Mouse (Mus musculus) stomach, embryonic 14.5 days (tissue): ENCODE measurements around the gene Epb41. TPM values are rescaled to one million over a fixed set of nuclear protein-coding genes. Genes with fewer than 3 reads are reported as not detected.

ENCODE experiments used
- ATAC-seq: fragments of 200-750 bp; cut with Nextera tagmentation; 2 replicates; pipeline ENCODE4 v1.8.0; 2017; ENCODE audit warnings: low read depth, moderate TSS enrichment; ENCODE audit not compliant: insufficient number of reproducible peaks, insufficient read depth, low FRiP score
- H3K27ac ChIP-seq: fragments of 300-500 bp; sonication (generic); 2 replicates; pipeline ENCODE4 v1.5.1; 2014; ENCODE audit warnings: mild to moderate bottlenecking, low read length, moderate library complexity, mixed read lengths
- H3K27me3 ChIP-seq: fragments of 300-500 bp; sonication (generic); 2 replicates; pipeline ENCODE4 v1.6.1; 2014; ENCODE audit warnings: low read length, control low read depth, mixed read lengths; ENCODE audit not compliant: control insufficient read depth, insufficient read depth
- H3K36me3 ChIP-seq: fragments of 300-500 bp; sonication (generic); 2 replicates; pipeline ENCODE4 v1.6.1; 2014; ENCODE audit warnings: mild to moderate bottlenecking, control low read depth, low read length, moderate library complexity, mixed read lengths; ENCODE audit not compliant: control insufficient read depth, insufficient read depth
- H3K4me1 ChIP-seq: fragments of 300-500 bp; sonication (generic); 2 replicates; pipeline ENCODE4 v1.6.1; 2014; ENCODE audit warnings: low read length, control low read depth, mixed read lengths; ENCODE audit not compliant: control insufficient read depth, insufficient read depth
- H3K4me2 ChIP-seq: fragments of 300-500 bp; sonication (generic); replicated peaks from 2 replicates; pipeline ENCODE4 v1.6.1; 2014; ENCODE audit warnings: low read depth, low read length, control low read depth
- H3K4me3 ChIP-seq: fragments of 300-500 bp; sonication (generic); 2 replicates; pipeline ENCODE4 v1.5.1; 2014; ENCODE audit warnings: low read depth, low read length, control low read depth
- H3K9ac ChIP-seq: fragments of 300-500 bp; sonication (generic); replicated peaks from 2 replicates; pipeline ENCODE4 v1.6.1; 2014; ENCODE audit warnings: low read depth, mild to moderate bottlenecking, control low read depth, low read length, moderate library complexity, mixed read lengths
- H3K9me3 ChIP-seq: fragments of 300-500 bp; sonication (generic); 2 replicates; pipeline ENCODE4 v1.6.1; 2016; ENCODE audit warnings: low read depth, low read length, control low read depth; ENCODE audit not compliant: control insufficient read depth
- WGBS: fragments of 180-500 bp; shearing (Covaris S2); extraction: QIAGEN DNeasy Blood & Tissue Kit; methylation state at CpG from one replicate; pipeline ENCODE4 v1.1.7; 2014; 5-methylcytosine and 5-hydroxymethylcytosine counted together
- microRNA-seq: library from miRNA; unstranded; fragments of <30 nt; microRNA quantifications from one replicate; pipeline ENCODE4, GENCODE M21; 2016
- polyA plus RNA-seq: library from polyadenylated mRNA; unstranded; fragments of >200 nt; fragmentation: Nextera tagmentation; extraction: Ambion mirVana; gene quantifications from 2 replicates; pipeline ENCODE4 v1.2.1, GENCODE M21; 2014

Gene Epb41
- polyA plus RNA-seq, 1 experiment from 2014 or later: 55.0 TPM

DNA sequence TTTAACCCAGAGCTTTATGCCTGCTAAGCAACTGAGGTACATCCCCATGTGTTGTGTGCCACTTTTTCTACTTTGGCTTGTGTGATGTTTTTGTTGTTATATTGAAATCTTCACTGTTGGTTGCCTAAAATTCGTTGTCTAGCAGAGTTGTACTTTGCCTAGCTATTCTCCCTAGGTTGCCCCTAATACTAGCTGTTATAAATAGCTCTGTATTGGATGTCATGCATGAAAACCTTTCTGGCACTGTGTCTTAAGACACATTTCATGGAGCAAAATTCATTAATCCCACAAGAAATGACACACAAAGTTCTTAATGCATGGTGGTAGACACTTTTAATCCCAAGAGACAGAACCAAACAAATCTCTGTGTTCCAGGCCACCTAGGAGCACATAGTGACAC lies 195.4 kb downstream of the Epb41 start:
- WGBS: 78% methylated on average over 1 of the region's 1 CpGs
- H3K4me2 ChIP-seq: no peak overlapping the region
- no peaks in the 10 kb centered on the region for H3K9me3 ChIP-seq
- H3K4me3 ChIP-seq: no peak overlapping the region
- no peaks in the 10 kb centered on the region for H3K27me3 ChIP-seq
- ATAC-seq: no peak
- no peak overlapping the region for H3K27ac ChIP-seq
- H3K9ac ChIP-seq: no peak overlapping the region
- no peaks in the 10 kb centered on the region; the same call in 1 of the 2 replicates for H3K36me3 ChIP-seq
- H3K4me1 ChIP-seq: peaks cover 36% of the 10 kb centered on the region

- no peak for ATAC-seq
- WGBS: 57% methylated on average over 2 of the region's 2 CpGs
- no peaks in the 10 kb centered on the region for H3K9me3 ChIP-seq
- H3K4me2 ChIP-seq: 0 out of 2 replicates have a peak overlapping the region, but pooled peaks have one; percentile 67
- H3K27me3 ChIP-seq: no peaks in the 10 kb centered on the region
- no peaks in the 10 kb centered on the region for H3K36me3 ChIP-seq
- no peak overlapping the region for H3K9ac ChIP-seq
- H3K4me1 ChIP-seq: peaks cover 32% of the 10 kb centered on the region
- H3K27ac ChIP-seq: no peak overlapping the region
- H3K4me3 ChIP-seq: no peak overlapping the region
Measured at GRCm38 (mm10) chr4:131876836-131877235, 198.3 kb downstream of the Epb41 start.

DNA sequence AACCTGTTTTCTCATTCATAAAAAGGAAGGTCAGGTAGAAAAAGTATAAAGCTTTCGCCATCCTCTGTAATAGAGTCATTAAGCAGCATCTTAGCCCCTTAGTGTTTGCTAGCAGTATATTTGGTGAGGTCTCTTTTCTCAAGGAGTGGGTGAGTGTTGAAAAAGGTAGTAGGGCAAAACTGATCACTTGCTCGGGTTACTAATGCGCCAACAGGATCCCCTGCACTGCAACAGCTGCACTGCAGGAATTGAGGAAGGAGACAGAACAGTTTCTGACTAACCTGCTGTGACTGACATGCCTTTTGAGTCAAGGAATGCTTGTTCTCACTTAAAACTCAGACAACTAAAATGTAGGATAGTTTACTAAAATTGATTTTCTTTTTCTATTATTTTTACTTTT lies 199.9 kb downstream of the Epb41 start:
- Histone ChIP-seq H3K9ac (0 out of 2 replicates have a peak overlapping the region, but pooled peaks have one; percentile 99), H3K4me2 (peak overlapping the region; percentile 67), H3K4me3 (peak overlapping the region; percentile 87), H3K9me3 (no peaks in the 10 kb centered on the region), H3K27me3 (no peaks in the 10 kb centered on the region), H3K36me3 (no peaks in the 10 kb centered on the region), H3K27ac (no peak overlapping the region), H3K4me1 (peaks cover 31% of the 10 kb centered on the region)
- no peak for ATAC-seq
- 33% methylated on average over 3 of the region's 3 CpGs for WGBS

GRCm38 (mm10) chr4:131874567-131874966 lies 200.6 kb downstream of the Epb41 start:
- H3K4me3 ChIP-seq: peak overlapping the region; percentile 87
- H3K9ac ChIP-seq: peak overlapping the region; percentile 99
- WGBS: 4% methylated on average over 11 of the region's 11 CpGs
- no peaks in the 10 kb centered on the region for H3K9me3 ChIP-seq
- H3K4me1 ChIP-seq: peaks cover 25% of the 10 kb centered on the region
- peak overlapping the region; percentile 100 for H3K27ac ChIP-seq
- peak overlapping the region; percentile 67 for H3K4me2 ChIP-seq
- no peak for ATAC-seq
- H3K36me3 ChIP-seq: no peaks in the 10 kb centered on the region
- no peaks in the 10 kb centered on the region for H3K27me3 ChIP-seq

- H3K4me2 ChIP-seq: peak overlapping the region; percentile 67
- H3K9ac ChIP-seq: peak overlapping the region; percentile 99
- H3K27me3 ChIP-seq: no peaks in the 10 kb centered on the region
- H3K9me3 ChIP-seq: no peaks in the 10 kb centered on the region
- H3K27ac ChIP-seq: peak overlapping the region; percentile 100
- peak overlapping the region; percentile 87 for H3K4me3 ChIP-seq
- ATAC-seq: no peak
- WGBS: under 1% methylated on average over 20 of the region's 20 CpGs
- H3K4me1 ChIP-seq: peaks cover 22% of the 10 kb centered on the region
- no peaks in the 10 kb centered on the region for H3K36me3 ChIP-seq
Measured at GRCm38 (mm10) chr4:131874169-131874536, 201.0 kb downstream of the Epb41 start.

Small RNA genes lying within 50 kb of the gene (microRNA-seq; reads per million reads assigned to microRNA genes)
- not detected for gene Gm27445

Other genes with a start within 250 kb of the Epb41 start
- gene Ptpru, start 237.0 kb downstream of the Epb41 start, polyA plus RNA-seq: 16.1 and 18.0 TPM in 2 replicates
- gene Mecr, start 231.9 kb downstream of the Epb41 start, polyA plus RNA-seq: 47.6 and 48.6 TPM in 2 replicates
- 95.3 and 104 TPM in 2 replicates for gene Srsf4, start 201.7 kb downstream of the Epb41 start, polyA plus RNA-seq
- gene Tmem200b, start 153.6 kb downstream of the Epb41 start, polyA plus RNA-seq: 0.71 and 1.4 TPM in 2 replicates
- gene Gm10300, start 624 bp downstream of the Epb41 start, polyA plus RNA-seq: 0.14 and 0.27 TPM in 2 replicates
- 0.07 and 0.20 TPM in 2 replicates for gene Oprd1, start 69.2 kb upstream of the Epb41 start, polyA plus RNA-seq
- 114 TPM in 2 replicates for gene Ythdf2, start 137.0 kb upstream of the Epb41 start, polyA plus RNA-seq
- gene Gmeb1, start 186.3 kb upstream of the Epb41 start, polyA plus RNA-seq: 34.2 and 37.4 TPM in 2 replicates
- 34.8 and 36.2 TPM in 2 replicates for gene Taf12, start 199.1 kb upstream of the Epb41 start, polyA plus RNA-seq
- gene Rab42, start 228.1 kb upstream of the Epb41 start, polyA plus RNA-seq: 2.2 and 2.6 TPM in 2 replicates